Mouse (Mus musculus) embryonic facial prominence, embryonic 10.5 days (tissue): ENCODE data around the gene Grb10. TPM values are rescaled to one million over a fixed set of nuclear protein-coding genes. Genes with fewer than 3 reads are reported as not detected.

ENCODE experiments used
- DNase-seq: peaks from one replicate; pipeline ENCODE4 v3.0.0-alpha.2; 2017; ENCODE audit warnings: low spot score
- H3K27ac ChIP-seq: fragments of 300-500 bp; sonication (generic); replicated peaks from 2 replicates; pipeline ENCODE4 v1.5.1; 2016; ENCODE audit warnings: mild to moderate bottlenecking
- H3K27me3 ChIP-seq: fragments of 300-500 bp; sonication (generic); replicated peaks from 2 replicates; pipeline ENCODE4 v1.6.1; 2016; ENCODE audit warnings: low read depth, mild to moderate bottlenecking; ENCODE audit not compliant: poor library complexity, severe bottlenecking
- H3K36me3 ChIP-seq: fragments of 300-500 bp; sonication (generic); replicated peaks from 2 replicates; pipeline ENCODE4 v1.6.1; 2016; ENCODE audit warnings: mild to moderate bottlenecking, moderate library complexity
- H3K4me1 ChIP-seq: fragments of 300-500 bp; sonication (generic); 2 replicates; pipeline ENCODE4 v1.6.1; 2016
- H3K4me3 ChIP-seq: fragments of 300-500 bp; sonication (generic); 2 replicates; pipeline ENCODE4 v1.5.1; 2016; ENCODE audit warnings: mild to moderate bottlenecking, moderate library complexity
- H3K9me3 ChIP-seq: fragments of 300-500 bp; sonication (generic); 2 replicates; pipeline ENCODE4 v1.6.1; 2016; ENCODE audit warnings: mild to moderate bottlenecking
- WGBS: fragments of 180-500 bp; shearing (Covaris S2); methylation state at CpG from one replicate; pipeline ENCODE4 v1.1.7; 2016; 5-methylcytosine and 5-hydroxymethylcytosine counted together
- polyA plus RNA-seq: library from polyadenylated mRNA; unstranded; fragments of >200 nt; fragmentation: Nextera tagmentation; extraction: Ambion mirVana; gene quantifications from 2 replicates; pipeline ENCODE4 v1.2.1, GENCODE M21; 2016

The Grb10 gene
- polyA plus RNA-seq, 1 experiment from 2014 or later: 637 TPM

DNA sequence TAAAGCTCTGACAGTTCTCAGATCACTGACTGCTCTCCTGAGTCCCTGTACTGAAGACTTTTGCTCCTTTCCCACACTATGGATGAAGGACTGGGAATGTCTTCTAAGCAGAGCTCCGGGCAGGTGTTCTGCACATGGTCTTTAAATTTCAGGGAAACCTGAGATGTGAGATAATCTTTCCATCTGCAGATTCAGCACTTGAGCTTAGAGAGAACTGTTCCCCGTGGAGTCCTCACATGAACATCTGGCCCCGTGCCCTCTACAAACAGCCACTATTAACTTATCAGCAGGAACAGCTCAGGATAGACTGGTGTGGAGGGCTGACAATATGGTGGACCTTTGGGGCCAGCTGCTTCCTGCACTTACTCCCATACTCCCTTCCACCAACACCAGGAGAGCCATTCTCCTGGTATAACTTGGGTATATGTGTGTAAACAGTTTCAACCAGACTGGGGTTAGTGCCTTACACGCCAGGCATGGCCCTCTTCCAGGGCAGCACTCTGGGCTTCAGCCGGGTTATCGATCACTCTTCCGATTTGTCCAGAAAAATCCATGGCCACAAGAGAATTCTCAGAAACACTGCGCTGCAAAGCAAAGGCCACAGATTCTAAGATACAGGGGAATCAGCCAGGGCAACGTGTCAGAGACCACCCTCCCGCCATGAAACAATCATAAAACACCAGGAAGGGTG, 101.0 kb downstream of the Grb10 start:
- Histone ChIP-seq H3K27me3 (no peaks in the 10 kb centered on the region), H3K4me3 (no peak overlapping the region), H3K36me3 (peaks cover 97% of the 10 kb centered on the region), H3K9me3 (no peaks in the 10 kb centered on the region), H3K27ac (peak overlapping the region; percentile 45), H3K4me1 (peaks cover 21% of the 10 kb centered on the region)
- DNase-seq: no peak
- 82% methylated on average over 10 of the region's 10 CpGs for WGBS

DNA sequence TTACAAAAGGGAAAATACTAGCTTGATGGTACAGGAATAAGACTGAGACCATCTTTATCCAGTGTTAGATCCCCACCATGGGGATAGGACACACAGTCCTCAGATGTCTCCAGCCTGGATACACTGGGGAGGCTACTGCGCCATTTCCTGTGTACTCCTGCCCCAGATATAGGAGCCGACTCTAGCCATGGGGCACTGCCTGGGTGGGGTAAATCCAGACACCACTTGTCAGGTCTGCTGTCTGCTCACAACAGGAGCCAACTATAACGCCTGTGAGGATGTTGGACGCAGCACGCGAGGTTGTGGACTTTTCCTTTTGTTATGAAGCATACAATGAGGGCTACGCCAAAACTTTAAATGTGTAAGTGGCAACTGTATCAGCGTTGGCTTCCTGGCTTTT, 103.7 kb downstream of the Grb10 start:
- no peak for DNase-seq
- H3K36me3 ChIP-seq: peaks cover 100% of the 10 kb centered on the region
- H3K4me3 ChIP-seq: no peak overlapping the region
- peaks cover 15% of the 10 kb centered on the region for H3K4me1 ChIP-seq
- H3K27me3 ChIP-seq: no peaks in the 10 kb centered on the region
- no peaks in the 10 kb centered on the region for H3K9me3 ChIP-seq
- H3K27ac ChIP-seq: no peak overlapping the region
- WGBS: 90% methylated on average over 8 of the region's 8 CpGs

DNA sequence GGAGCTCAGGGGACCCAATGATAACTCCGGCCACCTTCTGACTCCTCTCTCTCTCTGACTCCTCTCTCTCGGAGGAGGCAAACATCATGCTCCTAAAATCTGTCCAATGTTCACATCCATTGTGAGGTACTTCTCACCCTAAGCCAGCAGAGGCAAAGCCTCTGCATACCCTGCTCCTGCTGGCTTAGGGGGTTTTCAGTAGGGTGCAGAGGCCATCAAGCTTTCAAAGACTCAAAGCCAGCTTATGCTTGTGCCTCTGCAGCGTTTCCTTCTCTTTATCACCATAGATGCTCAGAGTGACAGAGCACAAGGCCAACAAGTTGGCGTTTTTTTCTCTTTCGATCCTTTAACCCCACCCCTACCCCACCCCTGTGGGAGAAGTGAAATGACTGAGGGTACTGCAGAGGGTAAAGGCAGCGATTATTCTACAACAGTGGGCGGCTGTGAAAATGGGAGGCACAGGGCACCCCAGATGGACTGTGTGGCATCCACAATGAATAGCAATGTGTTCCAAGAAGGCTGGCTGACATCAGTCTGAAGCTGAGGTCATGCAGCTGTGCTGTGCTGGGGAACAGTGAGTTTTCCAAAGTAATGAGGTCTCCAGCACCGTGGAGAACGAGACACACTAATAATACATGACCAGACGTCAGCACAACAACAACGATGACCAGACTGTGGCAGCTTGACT, 106.2 kb downstream of the Grb10 start:
- Histone ChIP-seq H3K4me1 (peaks cover 11% of the 10 kb centered on the region), H3K9me3 (no peaks in the 10 kb centered on the region), H3K27ac (no peak overlapping the region; the same call in 1 of the 2 replicates), H3K27me3 (no peaks in the 10 kb centered on the region), H3K4me3 (no peak overlapping the region), H3K36me3 (peaks cover 87% of the 10 kb centered on the region)
- 78% methylated on average over 11 of the region's 11 CpGs for WGBS
- DNase-seq: no peak

DNA sequence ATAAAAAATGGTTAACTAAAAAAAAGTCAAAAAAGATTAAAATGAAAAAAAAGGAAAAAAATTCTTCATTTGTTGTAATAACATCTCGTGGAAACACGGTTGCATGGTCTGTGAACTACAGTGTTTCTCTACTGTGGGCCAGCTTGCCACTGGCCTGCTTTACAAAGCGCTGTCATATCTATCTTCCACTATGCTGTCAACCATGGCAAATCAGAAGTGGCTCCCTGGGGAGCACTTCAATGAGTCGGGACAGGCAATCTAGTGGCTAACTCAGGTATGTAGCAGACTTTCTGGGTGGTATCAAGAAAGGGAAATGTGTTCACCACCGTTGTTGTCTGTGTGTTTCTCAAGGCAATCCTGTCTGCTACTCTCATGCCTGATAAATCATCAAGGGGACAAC, 106.8 kb downstream of the Grb10 start:
- peaks cover 82% of the 10 kb centered on the region for H3K36me3 ChIP-seq
- no peaks in the 10 kb centered on the region for H3K27me3 ChIP-seq
- WGBS: 83% methylated on average over 5 of the region's 5 CpGs
- no peak overlapping the region for H3K4me3 ChIP-seq
- no peak overlapping the region; the same call in 1 of the 2 replicates for H3K27ac ChIP-seq
- DNase-seq: no peak
- no peaks in the 10 kb centered on the region for H3K9me3 ChIP-seq
- peaks cover 13% of the 10 kb centered on the region for H3K4me1 ChIP-seq

DNA sequence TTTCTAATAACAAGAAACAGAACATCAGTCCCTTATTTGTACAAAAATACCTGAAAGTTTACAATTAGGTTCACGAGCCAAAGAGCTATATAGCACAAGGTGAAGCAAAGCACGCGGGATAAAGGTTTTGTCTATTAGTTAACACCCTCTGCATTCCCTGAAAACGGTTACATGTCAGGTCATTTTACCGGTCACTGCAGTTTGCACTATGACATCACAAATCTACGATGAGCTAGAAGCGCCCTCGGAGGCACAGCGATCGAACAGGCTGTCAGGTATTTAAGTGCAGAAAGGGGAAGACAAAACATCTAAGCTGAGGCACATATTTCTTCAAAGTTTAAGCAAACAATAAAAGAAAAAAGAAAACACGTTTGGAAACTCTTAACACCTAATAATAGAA, 108.0 kb downstream of the Grb10 start:
- Histone ChIP-seq H3K27ac (no peak overlapping the region), H3K36me3 (peaks cover 70% of the 10 kb centered on the region), H3K9me3 (no peaks in the 10 kb centered on the region), H3K27me3 (no peaks in the 10 kb centered on the region), H3K4me3 (no peak overlapping the region), H3K4me1 (peaks cover 13% of the 10 kb centered on the region)
- DNase-seq: no peak
- 92% methylated on average over 11 of the region's 11 CpGs for WGBS

DNA sequence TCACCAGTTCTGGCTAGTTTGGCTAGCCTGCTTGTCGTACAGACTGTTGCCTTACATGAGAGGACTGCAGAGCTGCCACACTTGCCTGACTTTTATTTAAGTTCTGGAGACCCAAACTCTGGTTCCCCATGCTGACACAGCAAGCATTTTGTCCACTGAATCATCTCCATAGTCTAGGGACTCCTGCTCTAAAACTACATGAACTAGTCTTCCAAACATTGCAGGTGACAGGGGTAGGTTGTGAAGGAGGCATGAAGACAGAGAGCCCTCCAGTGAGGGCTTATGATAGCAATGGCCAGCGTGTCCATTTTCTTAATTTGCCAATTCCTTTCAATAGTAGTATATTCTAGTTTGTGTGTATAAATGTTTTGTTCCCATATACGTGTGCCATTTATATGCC, 109.4 kb downstream of the Grb10 start:
- H3K36me3 ChIP-seq: peaks cover 55% of the 10 kb centered on the region
- H3K4me3 ChIP-seq: no peak overlapping the region
- WGBS: 92% methylated on average over 3 of the region's 3 CpGs
- H3K9me3 ChIP-seq: no peaks in the 10 kb centered on the region
- no peak overlapping the region for H3K27ac ChIP-seq
- no peaks in the 10 kb centered on the region for H3K27me3 ChIP-seq
- H3K4me1 ChIP-seq: peaks cover 14% of the 10 kb centered on the region
- no peak for DNase-seq

DNA sequence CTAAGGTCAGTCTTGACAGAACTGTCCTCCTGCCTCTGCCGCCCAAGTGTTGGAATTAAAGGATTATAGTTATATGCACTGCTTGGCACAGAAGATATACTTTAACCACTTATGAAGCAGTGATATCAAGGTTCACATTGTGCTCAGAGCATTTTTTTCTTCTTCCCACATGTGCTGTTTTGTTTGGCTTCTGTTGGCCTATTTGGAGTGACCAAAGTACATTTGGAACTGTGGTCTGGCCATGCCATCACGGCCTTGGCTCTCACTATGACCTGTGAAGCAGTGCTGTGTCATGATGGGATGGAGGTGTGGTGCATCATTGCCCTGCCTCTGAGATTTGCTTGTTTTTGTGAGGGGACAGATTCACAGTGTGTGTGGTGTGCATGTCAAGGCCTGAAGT, 109.9 kb downstream of the Grb10 start:
- Histone ChIP-seq H3K9me3 (no peaks in the 10 kb centered on the region), H3K4me1 (peaks cover 19% of the 10 kb centered on the region), H3K4me3 (no peak overlapping the region), H3K27ac (no peak overlapping the region), H3K36me3 (peaks cover 51% of the 10 kb centered on the region), H3K27me3 (no peaks in the 10 kb centered on the region)
- 96% methylated on average over 2 of the region's 2 CpGs for WGBS
- no peak for DNase-seq

DNA sequence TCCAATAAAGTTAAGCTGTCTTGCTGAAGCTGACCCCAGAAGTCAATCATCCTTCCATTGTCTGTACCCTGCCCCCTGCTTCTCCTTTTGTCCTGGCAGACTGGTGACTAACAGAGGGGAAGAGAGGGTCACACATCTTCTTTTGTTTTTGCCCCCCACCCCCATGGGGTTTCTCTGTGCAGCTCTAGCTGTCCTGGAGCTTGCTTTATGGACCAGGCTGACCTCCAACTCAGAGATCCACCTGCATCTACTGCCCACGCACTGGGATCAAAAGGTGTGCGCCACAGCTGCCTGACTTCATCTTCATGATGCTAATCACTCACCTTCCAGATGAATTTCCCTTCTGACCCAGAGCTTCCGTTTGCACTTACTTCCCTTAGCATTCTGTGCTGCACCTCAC, 114.6 kb downstream of the Grb10 start:
- no peak for DNase-seq
- WGBS: 48% methylated on average over 3 of the region's 3 CpGs
- peaks cover 5% of the 10 kb centered on the region; the same call in 1 of the 2 replicates for H3K36me3 ChIP-seq
- H3K4me3 ChIP-seq: no peak overlapping the region
- H3K27me3 ChIP-seq: no peaks in the 10 kb centered on the region
- no peak overlapping the region for H3K27ac ChIP-seq
- no peaks in the 10 kb centered on the region for H3K9me3 ChIP-seq
- H3K4me1 ChIP-seq: peaks cover 15% of the 10 kb centered on the region

DNA sequence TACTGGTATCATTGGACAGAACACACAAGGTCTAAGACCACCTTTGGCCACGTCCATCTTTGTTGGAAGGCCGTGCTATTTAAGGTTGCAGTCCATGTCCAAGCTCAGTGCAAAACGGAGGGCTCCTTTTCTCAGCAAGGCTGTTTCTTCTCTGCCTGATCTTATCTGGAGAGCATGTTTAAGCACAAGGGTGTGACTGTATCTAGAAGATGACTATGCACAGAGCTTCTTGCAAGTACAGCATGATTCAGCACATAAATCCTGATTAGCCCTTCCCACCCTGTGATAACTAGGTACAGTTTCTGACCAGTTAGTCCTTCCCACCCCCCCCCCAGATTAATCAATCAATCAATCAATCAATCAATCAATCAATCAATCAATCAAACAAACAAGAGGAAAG, 115.1 kb downstream of the Grb10 start:
- H3K9me3 ChIP-seq: no peaks in the 10 kb centered on the region
- H3K4me3 ChIP-seq: no peak overlapping the region
- H3K4me1 ChIP-seq: peaks cover 15% of the 10 kb centered on the region
- H3K27me3 ChIP-seq: no peaks in the 10 kb centered on the region
- H3K36me3 ChIP-seq: no peaks in the 10 kb centered on the region
- H3K27ac ChIP-seq: no peak overlapping the region
- no peak for DNase-seq
- WGBS: 85% methylated on average over 3 of the region's 3 CpGs

DNA sequence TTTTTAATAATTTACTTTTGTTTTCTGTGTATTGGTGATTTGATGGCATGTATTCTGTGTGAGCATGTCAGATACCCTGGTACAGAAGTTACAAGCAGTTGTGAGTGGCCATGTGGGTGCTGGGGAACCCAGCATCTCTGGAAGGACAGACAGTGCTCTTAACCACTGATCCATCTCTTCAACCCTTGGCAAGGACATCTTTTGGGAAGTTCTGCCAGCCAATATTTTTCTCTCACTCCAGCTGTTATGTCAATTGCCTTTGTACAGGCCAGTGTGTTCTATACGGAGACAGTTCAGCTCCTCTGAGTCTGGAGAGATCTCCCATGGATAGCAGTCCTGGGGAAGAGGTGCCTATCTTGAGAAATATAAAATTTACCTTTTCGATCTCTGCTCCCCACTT, 116.4 kb downstream of the Grb10 start:
- H3K27me3 ChIP-seq: no peaks in the 10 kb centered on the region
- DNase-seq: no peak

DNA sequence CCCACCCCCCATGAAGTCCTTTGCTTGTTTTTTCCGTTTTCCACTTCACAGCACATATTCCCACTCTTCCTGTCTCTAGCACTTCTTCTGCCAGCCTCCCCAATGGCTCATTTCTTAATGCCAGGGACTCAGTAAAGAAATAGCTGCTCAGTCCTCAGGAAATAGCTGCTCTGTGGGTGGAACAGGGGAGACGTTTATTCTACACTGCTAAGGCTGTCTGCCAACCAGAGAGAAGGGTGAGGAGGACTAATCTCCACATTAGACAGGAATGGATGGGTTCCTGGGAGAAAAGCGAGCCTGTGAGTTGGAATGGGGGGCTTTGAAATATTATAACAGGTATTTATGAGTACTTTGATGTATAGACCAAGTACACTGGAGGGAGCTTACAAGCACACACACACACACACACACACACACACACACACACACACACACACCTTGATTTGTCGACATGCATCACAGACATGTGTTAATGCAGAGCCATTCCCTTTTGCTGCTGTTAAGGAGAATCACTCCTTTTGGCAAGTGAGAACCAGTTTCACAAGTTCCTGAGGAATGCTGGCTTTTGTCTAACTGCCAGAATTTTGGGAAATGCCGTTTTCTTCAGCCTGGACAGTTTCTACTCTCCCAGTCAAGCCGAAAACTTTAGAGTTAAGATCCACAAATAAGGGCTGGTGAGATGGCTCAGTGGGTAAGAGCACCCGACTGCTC, 130.6 kb downstream of the Grb10 start:
- no peaks in the 10 kb centered on the region for H3K27me3 ChIP-seq
- WGBS: 61% methylated on average over 7 of the region's 7 CpGs
- H3K4me3 ChIP-seq: no peak overlapping the region
- H3K4me1 ChIP-seq: peaks cover 8% of the 10 kb centered on the region; the same call in 1 of the 2 replicates
- no peak for DNase-seq
- H3K27ac ChIP-seq: peak overlapping the region; percentile 26; the same call in 1 of the 2 replicates
- H3K36me3 ChIP-seq: no peaks in the 10 kb centered on the region
- no peaks in the 10 kb centered on the region for H3K9me3 ChIP-seq

More for the DNA sequence above, 116.4 kb downstream of the Grb10 start:
- Histone ChIP-seq H3K9me3 (no peaks in the 10 kb centered on the region), H3K36me3 (no peaks in the 10 kb centered on the region), H3K27ac (no peak overlapping the region), H3K4me1 (peaks cover 14% of the 10 kb centered on the region), H3K4me3 (no peak overlapping the region)
- 93% methylated on average over 2 of the region's 2 CpGs for WGBS

DNA sequence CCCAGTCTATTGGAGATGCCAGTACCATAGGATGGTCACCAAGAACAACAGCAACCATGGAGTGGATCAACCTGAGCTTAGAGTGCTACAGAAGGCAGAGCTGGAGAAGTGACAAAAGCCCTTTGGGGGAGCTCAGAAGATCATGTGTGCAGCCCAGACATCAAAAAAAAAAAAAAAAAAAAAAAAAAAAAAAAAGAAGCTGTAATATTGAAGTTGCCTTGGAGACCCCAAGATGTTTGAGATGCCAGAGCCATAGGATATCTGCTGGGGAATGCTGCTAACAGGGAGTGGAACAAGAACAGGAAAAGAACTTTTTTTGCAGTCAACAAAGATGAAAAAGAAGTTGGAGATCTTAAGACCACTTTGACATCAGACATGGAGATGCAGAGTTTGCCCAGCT, 133.0 kb downstream of the Grb10 start:
- Histone ChIP-seq H3K4me3 (no peak overlapping the region), H3K9me3 (no peaks in the 10 kb centered on the region), H3K4me1 (peaks cover 8% of the 10 kb centered on the region; the same call in 1 of the 2 replicates), H3K27ac (no peak overlapping the region), H3K36me3 (no peaks in the 10 kb centered on the region), H3K27me3 (no peaks in the 10 kb centered on the region)
- no peak for DNase-seq
